Mouse (Mus musculus) neural tube, embryonic 10.5 days (tissue): ENCODE measurements around the gene Megf6.

Experiments
- DNase-seq: peaks from one replicate; pipeline ENCODE4 v3.0.0-alpha.2; 2017; ENCODE audit warnings: low spot score; ENCODE audit errors: extremely low spot score

Gene Megf6

DNA sequence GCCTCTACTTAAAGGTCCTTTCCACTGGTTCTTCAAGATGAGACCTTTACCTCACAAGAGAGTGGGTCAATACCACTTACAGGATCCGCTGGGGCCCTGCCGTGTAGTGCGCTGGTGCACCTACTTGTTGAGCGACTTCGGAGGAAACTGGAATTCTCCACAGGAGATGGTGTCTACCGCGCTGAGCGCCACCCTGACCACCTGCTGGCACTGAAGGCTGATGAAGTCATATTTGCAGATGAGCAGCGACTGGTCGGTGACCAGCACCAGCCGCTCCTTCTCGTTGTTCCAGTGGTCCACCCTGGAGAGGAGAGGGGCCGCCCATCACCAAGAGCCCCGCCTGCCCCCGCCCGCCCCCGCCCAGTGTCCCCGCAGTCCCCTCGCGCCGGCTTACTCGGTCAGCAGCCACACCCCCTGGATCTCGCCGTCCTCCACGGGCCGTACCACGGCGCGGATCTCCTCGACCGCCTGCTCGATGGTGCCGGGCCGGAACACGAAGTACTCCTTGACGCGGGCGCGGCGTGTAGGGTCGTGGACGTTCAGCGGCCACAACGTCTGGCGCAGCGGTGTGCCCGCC, 10.5 kb upstream of the Megf6 start:
- no peak for DNase-seq

- DNase-seq, result peak; percentile 96
Observed at GRCm38 (mm10) chr4:154160538-154161390, 9.8 kb upstream of the Megf6 start, which contains the start of gene Tprgl. Gene Tprgl (minus strand): TSS chr4:154160666.

GRCm38 (mm10) chr4:154163296-154163695, 7.2 kb upstream of the Megf6 start:
- DNase-seq, result peak; percentile 85

- peak; percentile 70 for DNase-seq
Observed at GRCm38 (mm10) chr4:154167053-154167452, 3.5 kb upstream of the Megf6 start.

DNA sequence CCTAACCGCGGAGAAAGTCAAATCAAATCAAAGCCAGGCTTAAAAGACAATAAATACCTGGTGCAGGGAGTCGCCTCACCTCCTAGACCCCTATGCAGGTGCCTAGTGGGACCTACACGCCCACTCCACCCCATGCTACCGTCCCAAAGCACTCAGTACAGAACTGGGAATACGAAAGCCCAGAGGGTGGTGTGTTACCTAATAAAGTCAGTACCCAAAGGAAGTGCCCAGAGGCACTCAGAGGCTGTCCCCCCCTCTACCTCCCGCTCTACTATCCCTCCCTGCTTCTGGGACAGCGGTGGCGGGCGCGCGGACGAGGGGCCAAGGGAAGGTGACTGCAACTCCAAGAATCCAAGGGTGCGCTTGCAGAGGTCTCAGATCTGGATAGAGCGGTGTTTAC, 509 bp upstream of the Megf6 start:
- no peak for DNase-seq

- DNase-seq, result peak; percentile 73
Observed at GRCm38 (mm10) chr4:154171151-154171930, 811 bp downstream of the Megf6 start.

GRCm38 (mm10) chr4:154171931-154172604, 1.5 kb downstream of the Megf6 start:
- DNase-seq, result no peak

GRCm38 (mm10) chr4:154177257-154177656, 6.7 kb downstream of the Megf6 start:
- no peak for DNase-seq

DNA sequence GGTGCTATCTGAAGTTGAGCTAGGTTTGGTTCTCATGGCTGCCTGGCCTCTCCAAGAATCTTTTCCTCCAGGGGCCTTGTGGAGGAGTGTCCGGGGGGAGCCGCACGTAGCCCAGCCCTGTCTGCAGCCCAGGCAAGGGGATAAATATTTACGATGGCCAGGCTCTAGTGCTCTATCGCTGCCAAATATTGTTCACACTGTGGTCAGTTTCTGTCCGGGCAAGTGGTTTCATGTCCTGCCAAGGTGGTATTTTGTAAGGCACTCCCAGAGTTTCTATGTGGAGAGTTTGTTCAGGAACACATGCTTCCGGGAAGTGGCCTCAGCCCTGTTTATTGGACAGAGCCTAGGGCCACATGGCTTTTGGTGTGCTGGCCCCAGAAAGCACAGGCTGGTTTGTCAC, 10.5 kb downstream of the Megf6 start:
- DNase-seq, result no peak

DNA sequence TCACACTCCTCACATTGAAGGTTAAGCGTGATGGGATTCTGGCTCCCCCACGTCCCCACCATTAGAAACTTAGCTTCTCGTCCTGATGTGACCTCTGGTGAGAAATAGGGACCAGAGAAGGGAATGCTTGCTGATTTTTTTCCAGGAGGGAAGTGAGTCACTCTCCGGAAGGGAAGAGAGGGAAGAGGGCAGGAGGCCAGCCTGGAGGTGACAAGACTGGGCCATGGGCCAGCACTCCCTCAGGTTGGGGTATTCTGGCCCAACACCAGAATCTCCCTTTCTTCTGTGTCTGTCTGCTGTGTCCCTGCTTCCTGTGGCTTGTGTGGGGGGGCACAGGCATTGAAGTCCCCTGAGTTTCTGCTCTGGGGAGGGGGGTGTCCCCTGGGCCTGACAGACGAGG, 13.0 kb downstream of the Megf6 start:
- no peak for DNase-seq

DNA sequence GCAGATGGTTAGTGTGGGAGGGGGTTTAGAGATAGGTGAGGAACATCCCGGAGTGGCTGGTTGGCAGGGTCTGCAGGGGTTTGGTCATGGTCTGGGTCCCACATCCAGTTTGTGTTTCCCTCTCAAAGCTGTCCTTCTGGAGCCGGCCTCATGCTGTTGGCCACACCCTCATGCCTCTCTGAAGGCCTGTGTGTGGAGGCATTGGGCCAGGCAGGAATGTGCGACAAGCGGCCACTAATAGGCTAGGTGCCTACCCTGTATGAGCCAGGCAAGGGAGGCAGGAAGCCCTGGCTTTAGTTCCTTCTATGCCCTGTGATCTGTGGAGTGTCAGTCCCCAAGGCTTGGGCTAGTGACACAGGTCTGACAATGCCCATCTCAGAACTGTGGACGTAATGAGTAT, 14.5 kb downstream of the Megf6 start:
- no peak for DNase-seq

DNA sequence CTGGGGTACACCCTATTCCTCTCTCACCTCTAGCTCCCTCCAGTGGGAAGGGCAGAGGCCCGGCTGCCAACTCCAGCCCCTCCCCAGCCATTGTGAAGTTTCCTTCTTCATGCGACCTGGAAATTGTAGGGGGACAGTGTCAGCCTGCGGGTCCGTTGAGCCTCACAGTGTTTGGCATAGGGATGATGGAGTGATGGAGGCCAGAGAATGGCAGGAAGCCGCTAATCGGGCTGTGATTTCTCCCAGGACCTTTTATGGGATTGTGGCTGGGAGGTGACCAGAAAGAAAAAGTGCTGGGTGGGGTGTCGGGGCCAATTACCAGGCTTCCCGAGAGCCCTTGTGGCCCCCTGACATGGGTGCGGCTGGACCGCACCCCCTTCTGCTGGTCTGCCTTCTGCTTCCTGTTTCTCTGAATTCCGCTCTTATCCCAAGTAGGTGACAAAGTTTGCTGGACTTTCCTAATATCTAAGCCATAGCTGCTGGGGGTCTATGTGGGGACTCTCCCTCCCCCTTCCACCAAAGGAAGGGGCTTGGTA, 15.5 kb downstream of the Megf6 start:
- no peak for DNase-seq

- no peak for DNase-seq
Observed at GRCm38 (mm10) chr4:154188948-154189347, 18.4 kb downstream of the Megf6 start.

GRCm38 (mm10) chr4:154197961-154198360, 27.4 kb downstream of the Megf6 start:
- no peak for DNase-seq

DNA sequence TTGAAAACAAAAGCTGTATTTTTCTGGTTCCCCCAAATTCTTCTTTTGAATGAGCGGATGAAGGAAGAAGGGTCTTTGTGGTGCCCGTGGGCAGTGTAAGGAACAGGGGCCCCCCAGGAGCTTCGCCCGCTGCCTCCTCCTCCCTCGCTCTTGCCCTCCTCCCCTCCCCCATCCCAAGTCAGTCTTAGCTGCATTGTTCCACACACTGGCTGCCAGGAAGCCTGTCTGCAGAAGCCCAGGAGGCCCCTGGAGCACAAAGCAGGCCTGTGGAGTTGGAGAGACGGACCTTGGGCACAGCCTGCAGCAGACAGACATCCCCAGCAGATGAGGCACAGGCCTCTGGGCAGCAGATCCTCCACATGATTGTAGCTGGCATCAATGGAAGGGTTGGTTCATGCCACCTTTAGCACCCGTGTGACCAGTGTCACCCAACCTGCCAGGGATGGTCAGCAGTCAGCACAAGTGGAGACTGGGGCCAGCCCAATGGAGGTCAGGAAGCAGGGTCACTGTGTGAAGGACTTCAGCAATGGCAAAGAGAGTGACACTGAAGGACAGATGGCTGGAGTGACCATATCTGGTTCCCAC, 27.9 kb downstream of the Megf6 start:
- peak; percentile 38 for DNase-seq

- no peak for DNase-seq
Observed at GRCm38 (mm10) chr4:154201511-154201910, 31.0 kb downstream of the Megf6 start.

GRCm38 (mm10) chr4:154204532-154204931, 34.0 kb downstream of the Megf6 start:
- no peak for DNase-seq

DNA sequence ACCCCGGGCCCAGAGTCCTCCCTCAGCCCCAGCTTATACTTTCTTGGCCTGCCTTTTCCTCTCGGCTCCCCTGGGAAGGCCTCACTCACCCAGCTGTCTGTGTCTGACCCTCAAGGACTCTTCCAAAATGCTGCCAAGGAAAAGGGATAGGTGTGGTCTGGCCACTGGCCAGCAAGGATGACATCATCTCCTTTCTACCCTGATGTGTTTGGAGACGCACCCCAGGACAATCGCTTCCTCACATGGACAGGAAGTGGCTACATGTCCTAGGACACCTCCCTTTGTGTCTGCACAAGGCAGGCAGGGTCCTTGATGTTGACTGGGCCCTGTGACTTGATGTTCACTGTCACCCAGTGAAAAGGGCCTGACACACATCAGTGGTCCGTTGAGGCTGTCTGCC, 34.9 kb downstream of the Megf6 start:
- DNase-seq, result no peak

- peak; percentile 68 for DNase-seq
Observed at GRCm38 (mm10) chr4:154207261-154207660, 36.7 kb downstream of the Megf6 start.

DNA sequence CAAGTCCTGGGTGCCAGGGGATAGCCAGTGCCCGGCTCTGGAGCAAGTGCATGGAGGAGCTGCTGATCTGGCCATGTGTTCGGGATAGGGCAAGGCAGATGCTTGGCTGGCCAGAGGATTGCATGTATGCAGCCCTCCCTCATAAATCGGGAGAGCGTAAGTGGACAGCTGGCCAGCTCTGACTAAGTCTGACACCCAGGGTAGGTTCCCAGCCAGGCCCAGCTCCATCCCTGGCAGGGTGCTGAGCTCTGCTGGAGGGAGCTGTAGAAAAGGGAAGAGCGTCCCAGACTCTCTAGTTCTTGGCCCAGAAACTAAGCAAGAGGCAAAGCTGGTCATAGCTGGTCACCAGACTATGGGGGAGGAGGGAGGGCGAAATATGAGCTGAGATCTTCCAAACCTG, 38.5 kb downstream of the Megf6 start:
- DNase-seq, result no peak

GRCm38 (mm10) chr4:154209825-154210224, 39.3 kb downstream of the Megf6 start:
- DNase-seq, result no peak
